Mouse (Mus musculus) heart, postnatal 4 days (tissue): ENCODE measurements around the gene Wscd2. TPM values are rescaled to one million over a fixed set of nuclear protein-coding genes. Genes with fewer than 3 reads are reported as not detected.
A peak's percentile ranks its signal among the peaks of the same experiment; 100 is the strongest.

Experiments used
- DNase-seq: peaks from one replicate; pipeline ENCODE4 v3.0.0; 2021
- total RNA-seq, 2 experiments: library from RNA; stranded (reverse); gene quantifications; 2 replicates each; pipeline ENCODE4 v1.2.3; 2021

Gene Wscd2
- total RNA-seq, 2 experiments from 2014 or later = 1.1 to 1.3 TPM

DNA sequence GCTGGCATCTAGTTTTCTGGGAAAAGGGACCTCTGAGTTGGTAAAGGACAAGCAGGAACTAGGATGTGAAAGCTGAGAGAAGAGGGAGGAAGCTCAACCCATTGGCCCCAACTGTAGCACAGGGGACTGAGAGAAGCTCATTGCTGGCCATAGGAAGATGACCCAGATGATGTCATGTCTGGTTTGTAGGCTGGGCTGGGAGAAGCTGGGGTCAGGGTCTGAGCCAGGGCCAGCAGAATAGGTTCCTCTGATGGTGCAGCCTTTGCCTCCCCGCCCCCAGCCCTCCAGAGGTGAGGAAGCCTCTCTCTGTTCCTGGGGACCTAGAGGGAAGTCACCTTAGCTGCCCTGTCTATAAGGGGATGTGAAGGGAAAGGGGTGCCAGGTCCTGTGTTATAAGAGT is 129.0 kb downstream of the Wscd2 start:
- DNase-seq = no peak

DNA sequence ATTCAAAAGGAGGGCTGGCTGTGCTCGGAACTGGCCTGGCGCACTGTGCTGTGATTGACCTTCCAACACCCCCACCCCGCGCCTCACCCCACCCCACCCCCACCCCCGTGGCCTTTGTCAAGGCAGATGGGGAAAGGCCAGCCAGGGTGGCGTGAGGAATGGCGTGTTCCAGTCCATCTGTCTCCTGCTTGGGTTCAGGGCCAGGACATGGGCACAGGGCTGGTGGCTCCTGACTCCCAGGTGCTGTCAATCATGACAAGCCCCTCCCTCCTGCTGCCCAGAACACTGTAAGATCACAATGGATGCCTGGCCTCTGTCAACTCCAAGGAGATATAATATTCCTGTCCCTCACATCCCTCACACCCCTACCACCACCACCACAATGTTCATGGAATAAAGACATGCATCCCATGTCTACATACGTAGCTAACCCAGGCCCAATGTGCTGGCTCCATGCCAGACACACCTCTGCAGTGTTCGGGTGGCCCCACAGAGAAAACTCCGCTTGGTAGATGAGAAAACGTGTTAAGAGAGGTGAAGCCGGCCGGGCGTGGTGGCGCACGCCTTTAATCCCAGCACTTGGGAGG is 130.1 kb downstream of the Wscd2 start:
- no peak for DNase-seq

DNA sequence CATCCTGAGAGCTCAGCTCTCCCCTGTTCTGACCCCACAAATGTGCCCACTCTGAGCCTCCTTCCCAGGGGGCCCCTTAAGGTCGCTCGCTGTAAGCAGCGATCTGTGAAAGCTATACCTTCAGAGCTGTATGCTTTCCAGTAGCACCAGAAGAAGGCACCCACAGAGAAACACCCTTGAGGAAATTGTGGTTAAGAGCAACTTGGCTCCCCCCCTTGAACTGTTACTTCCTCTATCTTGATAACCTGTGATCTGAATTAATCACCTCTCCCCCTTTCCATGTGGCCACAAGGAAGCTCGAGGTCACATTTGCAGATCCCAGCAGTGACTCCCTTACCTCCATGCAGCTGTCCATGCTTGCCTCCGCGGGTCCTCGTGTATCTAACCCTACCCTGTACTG is 130.9 kb downstream of the Wscd2 start:
- DNase-seq = no peak

DNA sequence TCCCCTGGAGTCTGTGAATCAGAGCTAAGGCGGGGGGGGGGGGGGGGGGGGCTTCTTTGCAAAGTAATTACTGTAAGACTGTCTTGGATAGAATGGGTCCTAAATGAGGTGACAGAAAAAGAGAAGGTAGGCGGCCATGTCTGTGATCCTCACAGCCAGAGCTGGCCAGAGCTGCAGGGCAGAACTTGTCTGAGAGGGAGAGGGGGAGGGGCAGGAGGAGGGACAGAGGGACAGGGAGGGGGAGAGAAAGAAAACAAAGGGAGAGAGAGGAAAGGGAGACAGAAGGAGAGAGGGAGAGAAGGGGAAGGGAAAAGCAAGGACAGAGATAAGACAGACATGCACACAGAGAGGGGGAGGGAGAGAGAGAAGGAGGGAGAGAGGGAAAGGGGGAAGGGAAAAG is 132.9 kb downstream of the Wscd2 start:
- DNase-seq = no peak

DNA sequence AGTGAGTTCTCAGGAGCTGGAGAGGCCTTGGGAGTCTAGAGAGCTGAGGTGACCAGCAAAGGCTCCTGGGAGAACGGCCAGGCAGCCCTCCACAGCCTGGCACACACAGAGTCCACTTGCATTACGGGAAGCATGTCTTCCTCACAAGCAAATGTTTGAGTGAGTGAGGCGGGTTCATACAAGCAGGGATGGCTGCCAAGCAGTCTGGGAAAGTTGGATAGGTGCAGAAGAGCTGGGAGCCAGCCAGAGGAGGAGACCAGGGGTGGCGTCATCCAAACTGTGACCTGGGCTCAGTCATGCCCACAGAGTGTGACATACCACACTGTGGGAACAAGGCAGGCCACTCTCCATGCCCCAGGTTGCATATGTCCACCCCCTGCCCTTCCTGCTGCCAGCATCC is 134.9 kb downstream of the Wscd2 start:
- DNase-seq = peak; percentile 62

DNA sequence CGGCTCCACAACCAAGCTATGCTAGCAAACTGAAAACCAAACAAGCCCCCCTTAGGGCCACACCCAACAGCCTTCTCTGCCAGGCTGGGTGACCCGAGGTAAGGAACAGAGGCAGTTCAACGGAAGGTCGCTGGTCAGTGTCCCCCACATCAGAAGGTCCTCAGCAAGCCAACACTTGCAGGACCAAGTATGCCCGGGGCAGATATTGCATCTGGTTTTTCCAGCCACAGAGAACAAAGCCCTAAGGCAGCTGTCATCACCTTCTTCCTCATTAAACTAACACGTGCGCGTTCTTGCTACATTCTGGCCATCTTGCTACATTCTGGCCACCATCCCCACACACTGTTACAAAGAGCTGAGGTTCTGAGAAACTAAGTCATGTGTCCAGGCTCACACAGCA is 136.2 kb downstream of the Wscd2 start:
- no peak for DNase-seq

DNA sequence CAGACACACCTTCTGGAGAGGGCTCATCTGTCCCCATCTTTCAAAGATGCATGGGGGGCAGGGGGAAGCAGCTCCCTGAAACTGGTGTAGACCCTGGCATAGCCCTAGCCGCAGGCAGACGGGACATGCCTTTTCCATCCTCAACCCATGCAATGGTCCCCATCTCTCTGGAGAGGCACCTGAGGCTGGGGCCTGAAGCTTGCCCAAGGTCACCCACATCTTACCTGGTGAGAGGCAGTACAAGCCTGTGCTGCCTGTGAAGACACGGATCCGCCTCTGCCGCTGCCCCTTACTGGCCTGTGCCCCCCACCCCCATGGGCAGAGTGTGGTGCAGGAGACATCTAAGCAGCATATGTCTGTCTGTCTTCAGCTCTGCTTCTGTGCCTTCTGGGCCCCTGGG is 136.9 kb downstream of the Wscd2 start:
- DNase-seq = no peak

DNA sequence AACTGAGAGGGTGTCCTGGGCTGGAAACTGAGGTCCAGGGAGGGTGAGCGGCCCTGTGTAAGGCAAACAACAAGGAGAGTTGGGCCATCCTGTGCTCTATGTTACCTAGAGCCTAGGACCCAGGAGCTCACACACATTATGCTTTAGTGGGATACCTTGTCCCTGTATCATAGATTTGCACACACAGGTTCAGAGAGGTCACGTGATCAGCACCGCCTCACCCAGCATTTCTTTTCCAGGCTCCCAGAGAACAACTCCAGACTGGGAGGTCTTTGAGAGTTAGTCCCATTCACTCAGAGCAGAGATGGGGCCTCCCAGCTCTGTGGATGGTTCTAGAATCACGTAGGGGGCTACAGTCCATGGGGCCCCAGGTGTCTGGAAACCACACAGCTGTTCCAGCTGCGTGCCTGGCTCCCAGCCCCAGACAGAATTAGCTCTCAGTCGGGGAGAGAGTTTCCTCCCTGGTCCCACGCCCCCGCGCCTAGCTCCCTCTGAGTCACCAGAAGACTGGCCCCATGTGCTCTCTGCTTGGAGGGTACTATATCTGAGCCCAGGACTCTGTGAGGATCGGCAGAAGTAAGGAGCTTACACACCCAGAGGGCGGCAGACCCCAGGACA is 137.8 kb downstream of the Wscd2 start:
- DNase-seq = peak; percentile 78

DNA sequence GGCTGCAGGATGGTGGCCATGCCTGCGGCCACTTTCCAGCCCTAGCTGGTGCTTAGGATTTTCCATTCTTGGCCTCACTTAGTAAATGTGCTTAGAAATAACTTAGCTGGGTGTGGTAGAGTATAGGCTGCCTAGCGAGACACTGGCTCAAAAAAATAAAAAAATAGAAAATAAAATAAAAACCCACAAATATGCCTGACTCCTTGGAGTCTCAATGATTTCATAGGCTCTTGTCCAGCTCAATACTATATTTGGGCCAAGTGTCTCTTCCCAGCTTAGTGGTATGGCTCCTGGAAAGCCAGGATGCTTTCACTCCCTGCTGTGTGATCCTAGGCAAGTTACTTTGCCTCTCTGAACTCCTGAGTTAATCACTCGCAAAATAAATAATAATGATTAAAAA is 139.1 kb downstream of the Wscd2 start:
- no peak for DNase-seq

DNA sequence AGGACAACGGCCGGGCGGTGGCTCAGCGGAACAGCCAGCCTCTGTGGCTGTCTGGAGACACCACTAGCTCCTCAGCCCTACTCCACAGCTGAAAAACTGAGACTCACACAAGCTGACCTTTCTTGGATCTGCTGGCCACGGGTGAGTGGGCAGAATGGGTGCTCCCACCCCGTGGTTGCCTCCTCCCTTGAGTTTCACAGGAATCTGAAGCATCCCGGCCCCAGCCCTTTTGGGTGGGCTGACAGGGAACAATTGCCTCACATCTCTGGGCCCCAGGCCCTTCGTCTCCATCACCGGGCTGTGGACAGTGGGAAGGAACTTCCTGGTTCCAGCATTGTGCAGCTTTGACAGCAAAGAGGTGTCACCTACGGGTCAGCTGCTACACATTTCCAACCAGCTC is 140.0 kb downstream of the Wscd2 start:
- no peak for DNase-seq

DNA sequence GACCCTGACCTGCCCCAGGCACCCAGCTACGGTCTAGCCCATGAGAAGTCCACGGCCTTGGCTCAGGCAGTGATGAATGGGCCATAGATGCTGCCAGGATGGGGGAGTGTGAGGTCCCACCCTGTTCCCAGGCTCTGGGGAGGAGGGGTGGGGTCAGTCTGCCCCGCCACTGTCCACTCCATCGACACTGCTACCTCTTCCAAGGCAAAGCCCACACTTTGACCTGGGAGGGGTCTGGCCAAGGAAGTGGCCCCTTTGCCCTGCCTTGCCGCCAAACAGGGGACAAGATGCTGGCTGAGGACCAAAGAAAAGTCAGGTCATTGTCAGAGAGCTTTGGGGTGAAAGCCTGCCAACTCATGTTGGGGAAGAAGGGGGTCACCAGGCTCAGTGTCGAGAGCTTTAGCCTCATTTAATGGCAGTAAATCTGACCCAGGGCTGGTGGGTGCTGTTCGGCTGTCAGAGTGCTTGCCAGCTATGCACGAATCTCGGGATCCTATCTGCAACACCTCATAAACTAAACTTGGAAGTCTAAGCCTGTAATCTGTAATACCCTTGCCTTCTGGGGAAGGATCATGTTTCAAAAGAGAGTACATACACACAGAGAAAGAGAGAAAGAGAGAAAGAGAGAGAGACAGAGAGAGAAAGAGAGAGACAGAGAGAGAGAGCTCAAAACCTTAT is 143.0 kb downstream of the Wscd2 start:
- DNase-seq = no peak

DNA sequence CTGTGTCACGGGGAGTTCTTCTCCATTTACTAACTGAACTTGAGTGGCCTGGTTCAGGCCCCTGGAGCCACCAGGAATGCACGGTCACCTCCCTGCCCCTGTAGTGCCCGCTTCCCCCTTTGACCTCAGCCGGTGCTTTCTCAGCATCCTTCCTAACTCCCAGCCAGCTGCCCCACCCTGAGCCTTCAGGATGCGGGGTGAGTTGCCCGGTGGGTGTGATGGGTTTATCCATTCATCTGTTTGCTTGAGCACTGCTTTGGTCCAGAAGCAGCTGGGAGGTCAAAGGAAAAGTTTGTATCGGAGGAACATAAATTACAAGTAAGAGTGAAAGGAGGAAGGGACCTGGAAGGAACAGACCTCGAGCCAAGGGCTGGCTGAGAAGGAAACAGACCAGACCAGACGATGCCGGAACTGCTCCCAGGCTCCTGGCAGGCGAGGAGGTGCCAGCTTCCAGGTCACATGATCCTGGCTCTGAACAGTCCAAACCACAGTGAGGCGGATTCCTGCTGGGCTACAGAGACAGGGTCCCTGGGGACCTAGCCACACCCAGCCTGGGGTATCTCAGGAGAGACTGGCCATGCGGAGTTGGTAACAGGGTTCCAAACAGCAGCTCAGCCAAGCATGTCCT is 144.0 kb downstream of the Wscd2 start:
- peak; percentile 63 for DNase-seq

DNA sequence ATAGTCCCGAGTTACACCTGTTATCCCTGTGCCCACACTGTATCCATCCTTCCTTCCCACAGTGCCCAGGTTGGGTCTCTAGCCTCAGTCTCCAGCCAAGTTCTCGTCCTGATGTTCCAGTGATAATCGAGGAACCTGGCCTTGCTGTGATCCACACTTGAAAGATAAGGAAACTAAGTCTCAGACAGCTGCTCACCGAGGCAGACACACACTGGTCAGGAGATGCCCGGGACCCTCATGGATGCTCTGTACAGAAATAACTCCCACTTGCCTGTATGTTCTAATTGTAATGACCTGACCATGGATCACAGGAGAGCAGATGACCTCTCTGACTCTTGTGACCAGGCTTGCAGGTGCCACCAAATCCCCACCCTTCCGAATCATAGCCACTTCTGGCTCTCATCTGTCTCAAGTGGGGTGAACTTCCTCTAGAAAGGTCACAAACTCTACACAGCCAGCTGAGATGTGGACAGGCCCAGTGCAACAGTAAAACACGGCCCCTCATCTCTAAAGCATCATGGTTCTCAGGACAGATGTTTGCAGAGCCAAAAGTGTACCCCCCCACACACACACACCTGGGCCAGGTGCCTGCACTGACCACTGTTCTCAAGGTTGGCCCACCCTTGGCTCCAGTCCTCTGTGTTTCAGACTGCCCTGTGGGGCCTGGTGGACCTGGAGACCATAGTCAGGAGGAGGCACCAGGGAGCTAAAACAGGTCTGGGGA is 144.9 kb downstream of the Wscd2 start:
- no peak for DNase-seq

DNA sequence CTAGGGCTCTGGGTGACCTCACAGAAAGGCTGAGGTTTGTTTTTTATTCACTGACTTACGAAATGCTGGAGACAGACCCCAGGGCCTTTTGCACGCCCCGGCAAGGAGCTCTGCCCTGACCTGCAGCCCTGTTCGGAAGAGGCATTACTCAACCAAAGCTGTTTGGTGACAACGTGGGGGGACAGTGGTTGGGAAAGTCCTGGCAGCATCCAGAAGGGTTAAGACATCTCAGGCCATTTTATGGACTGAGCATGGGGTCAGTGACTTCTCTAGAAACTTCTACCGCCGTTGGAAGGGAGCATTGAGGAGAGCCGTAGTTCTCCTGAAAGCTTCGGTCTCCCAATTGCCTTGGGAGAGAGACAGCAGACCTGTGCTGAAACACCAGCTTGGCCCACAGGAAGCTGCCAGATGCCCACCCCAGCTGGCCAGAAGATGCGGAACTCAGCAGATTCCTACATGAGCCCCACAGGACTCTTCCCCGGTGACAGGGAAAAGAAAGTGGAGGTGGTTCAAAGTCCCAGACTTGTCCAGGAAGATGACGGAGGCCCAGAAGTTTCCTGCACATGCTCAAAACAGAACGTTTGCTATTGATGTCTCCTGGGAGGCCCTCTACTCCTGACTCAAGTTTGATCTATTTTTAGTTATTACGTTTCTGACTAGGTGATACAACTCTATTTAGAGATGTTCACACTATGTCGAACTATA is 145.9 kb downstream of the Wscd2 start:
- DNase-seq = no peak

DNA sequence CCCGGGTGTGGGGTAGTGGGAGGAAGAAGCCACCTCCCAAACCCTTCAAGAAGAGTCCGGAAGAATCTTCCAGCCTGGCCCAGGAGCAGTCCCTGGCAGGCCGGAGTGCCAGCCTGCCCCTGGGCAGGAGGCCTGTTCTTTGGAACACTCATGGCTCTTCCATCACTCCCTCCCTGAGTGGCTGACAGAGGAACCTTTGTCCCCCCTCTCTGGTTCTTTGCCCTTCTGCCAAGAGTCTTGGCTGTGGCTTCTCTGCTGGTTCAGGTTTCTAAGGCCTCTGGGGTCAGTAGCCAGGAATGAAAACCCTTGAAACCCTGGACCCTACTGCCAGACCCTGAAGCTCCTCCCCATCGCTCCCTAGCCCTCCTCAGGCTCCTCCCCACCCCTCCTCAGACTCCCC is 147.5 kb downstream of the Wscd2 start:
- no peak for DNase-seq

DNA sequence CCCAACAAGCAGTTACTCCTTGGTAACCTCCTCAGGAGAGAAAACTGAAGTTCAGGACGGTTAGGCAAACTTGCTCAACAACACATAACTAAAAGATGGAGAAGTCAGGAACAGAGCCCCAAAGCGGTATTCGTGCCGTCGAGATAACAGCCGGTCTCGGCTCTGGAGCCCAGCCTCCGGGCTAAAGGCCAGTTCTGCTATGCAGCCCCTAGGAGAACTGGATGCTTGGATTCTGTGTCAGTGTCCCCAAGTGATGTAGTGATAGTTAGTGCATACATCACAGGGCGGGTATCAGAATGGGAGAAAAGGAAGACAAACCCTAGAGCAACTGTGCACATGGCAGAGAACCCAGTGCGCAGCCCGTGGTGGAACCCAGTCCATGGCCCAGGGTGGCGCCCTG is 147.9 kb downstream of the Wscd2 start:
- DNase-seq = no peak

DNA sequence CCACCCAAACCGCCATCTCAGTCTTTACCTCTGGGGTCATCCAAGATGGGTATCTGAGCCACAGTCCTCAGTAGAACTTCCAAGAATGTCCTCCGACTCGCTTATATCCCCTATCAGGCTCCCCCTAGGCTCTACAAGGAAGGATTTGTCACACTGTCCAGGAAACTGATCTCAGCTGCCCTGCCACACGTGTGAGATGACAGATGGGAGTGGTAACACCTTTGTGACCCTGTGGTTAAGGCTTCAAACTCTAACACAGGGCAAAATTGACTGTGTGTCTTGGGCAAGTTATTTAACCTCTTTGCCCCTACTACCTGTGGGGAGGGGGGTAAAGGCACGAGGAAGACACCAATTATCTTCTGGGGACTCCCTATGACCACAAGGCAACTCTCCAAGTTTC is 149.0 kb downstream of the Wscd2 start:
- no peak for DNase-seq

Other genes starting within 250 kb of the Wscd2 start
- under 1 TPM; 0.77 to 0.86 TPM for gene Sgsm1, start 179.5 kb upstream of the Wscd2 start, total RNA-seq
- not detected for gene Aym1, start 133.0 kb upstream of the Wscd2 start, total RNA-seq
- 10 to 100 TPM; 12.6 to 14.6 TPM for gene Cmklr1, start 160.1 kb downstream of the Wscd2 start, total RNA-seq
- not detected for gene 1700069L16Rik, start 234.4 kb downstream of the Wscd2 start, total RNA-seq
- 1 to 10 TPM; 3.9 to 4.4 TPM for gene Ficd, start 245.5 kb downstream of the Wscd2 start, total RNA-seq